Mouse (Mus musculus) spleen, postnatal 14 days (tissue): ENCODE results near the gene Gcdh.
"Not testable (repeated sequence)": the region's sequence is repeated elsewhere in the genome, so short reads cannot be mapped to it uniquely, and the experiment has no call there.

Source experiments
- DNase-seq, 2 experiments: peaks; one replicate each; pipeline ENCODE4 v3.0.0; 2021 to 2022; ENCODE audit warnings: low spot score in 2 of 2

Gcdh gene

DNA sequence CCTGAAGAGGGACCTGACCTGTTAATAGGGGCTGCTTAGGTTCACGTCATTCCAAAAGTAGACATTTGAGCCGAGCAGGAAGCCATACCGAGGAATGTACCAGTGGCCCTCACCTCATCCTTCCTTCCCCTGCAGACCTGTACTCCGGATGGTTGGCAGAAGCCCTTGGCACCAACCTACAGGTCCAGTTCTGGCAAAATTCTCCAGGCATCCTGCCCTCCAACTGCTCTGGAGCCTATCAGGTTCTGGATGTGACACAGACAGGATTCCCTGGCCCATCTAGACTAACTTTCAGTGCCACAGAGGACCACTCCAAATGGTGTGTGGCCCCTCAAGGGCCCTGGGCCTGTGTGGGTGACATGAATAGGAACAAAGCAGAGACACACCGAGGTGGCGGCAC is 16.8 kb upstream of the Gcdh start:
- DNase-seq, result no peak

GRCm38 (mm10) chr8:84909949-84910348 is 16.2 kb upstream of the Gcdh start:
- DNase-seq, result no peak

- no peak for DNase-seq
Observed at GRCm38 (mm10) chr8:84909162-84909767, 15.5 kb upstream of the Gcdh start.

GRCm38 (mm10) chr8:84908421-84909161 is 14.9 kb upstream of the Gcdh start, which contains the start of gene Dnase2a:
Dnase2a (plus strand) TSS chr8:84908560.
- peak; percentile 92 to 94 for DNase-seq

DNA sequence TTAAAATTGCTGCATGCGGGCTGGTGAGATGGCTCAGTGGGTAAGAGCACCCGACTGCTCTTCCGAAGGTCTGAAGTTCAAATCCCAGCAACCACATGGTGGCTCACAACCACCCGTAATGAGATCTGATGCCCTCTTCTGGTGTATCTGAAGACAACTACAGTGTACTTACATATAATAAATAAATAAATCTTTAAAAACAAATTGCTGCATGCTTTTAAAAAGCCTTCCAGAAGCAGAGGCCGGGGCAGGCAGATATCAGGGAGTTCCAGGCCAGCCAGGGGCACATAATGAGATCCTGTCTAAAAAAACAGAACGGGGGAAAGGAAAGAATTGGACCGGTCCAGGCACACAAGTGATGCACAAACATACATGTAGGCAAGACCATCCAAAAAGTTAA is 14.3 kb upstream of the Gcdh start:
- not testable (repeated sequence) for DNase-seq

DNA sequence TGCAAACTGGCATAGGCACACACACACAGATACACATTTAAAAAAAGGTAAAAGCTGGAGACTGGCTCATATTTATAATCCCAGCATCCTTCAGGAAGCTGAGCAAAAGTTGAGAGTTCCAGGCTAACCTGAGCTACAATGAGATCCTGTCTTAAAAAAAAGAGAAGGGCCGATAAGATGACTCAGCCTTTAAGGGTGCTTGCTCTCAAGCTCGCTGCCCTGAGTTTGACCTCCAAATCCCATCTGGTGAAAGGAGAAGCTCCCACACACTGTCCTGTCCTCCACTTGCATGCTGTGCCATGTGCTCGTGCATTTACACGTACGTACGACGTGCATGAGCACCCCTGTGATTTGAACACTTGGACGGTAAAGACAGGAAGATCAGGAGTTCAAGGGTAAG is 13.8 kb upstream of the Gcdh start:
- DNase-seq, result no peak

DNA sequence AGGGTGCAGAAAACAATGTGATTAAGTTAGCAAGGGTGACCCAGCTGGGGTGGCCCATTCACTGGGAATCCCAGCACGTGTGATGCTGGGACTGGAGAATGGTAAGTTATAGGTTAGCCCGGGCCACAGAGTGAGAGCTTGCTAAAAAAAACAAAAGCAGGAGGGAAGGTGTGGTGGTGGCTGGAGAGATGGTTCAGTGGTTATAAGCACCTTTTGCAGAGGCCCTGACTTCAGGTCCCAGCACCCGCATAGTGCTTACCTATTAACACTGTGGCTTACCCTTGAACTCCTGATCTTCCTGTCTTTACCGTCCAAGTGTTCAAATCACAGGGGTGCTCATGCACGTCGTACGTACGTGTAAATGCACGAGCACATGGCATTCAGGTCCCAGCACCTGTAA is 13.3 kb upstream of the Gcdh start:
- no peak for DNase-seq

GRCm38 (mm10) chr8:84904351-84904750 is 10.6 kb upstream of the Gcdh start:
- no peak for DNase-seq

- peak; percentile 89 to 92 for DNase-seq
Observed at GRCm38 (mm10) chr8:84902920-84903661, 9.4 kb upstream of the Gcdh start.

- DNase-seq, result no peak
Observed at GRCm38 (mm10) chr8:84902367-84902919, 8.7 kb upstream of the Gcdh start.

GRCm38 (mm10) chr8:84901752-84902151 is 8.0 kb upstream of the Gcdh start, which contains the start of gene Klf1:
Klf1 (plus strand) TSS chr8:84901928.
- peak; percentile 36 to 43 for DNase-seq

GRCm38 (mm10) chr8:84901071-84901470 is 7.3 kb upstream of the Gcdh start:
- peak; percentile 54 to 66 for DNase-seq

GRCm38 (mm10) chr8:84895963-84896362 is 2.2 kb upstream of the Gcdh start:
- no peak for DNase-seq

DNA sequence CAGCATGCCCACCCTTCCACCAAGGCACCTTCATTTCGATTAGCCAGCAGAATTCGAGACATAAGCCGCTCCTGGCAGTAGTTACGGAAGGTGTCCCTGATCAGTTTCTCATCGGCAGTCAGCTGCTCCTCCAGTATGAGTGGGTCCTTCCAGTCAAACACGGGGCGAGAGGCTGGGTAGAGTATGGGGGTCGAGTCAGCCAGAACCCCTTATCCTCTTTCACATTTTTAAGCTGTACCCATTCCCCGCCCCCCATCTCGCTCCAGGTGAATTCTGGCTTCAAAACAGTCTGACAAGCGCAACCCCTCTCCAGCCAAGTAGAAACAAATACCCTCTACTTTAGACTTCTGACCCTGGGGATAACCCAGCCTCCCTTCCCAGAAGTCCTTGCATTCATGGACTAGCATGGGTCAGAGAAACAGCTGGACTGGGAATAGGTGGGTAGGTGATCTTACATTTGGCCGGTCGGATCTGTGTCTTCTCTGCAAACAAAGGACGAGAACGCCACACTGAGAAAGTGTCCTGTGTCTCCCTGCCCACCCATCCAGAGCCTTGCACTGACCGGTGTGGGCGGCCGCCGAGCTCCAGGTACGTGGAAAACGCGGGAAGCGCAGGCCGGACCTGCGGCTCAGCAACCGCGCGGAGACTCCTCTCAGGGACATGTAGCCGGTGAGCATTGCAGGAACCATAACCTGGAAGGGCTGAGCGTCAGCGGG is 570 bp downstream of the Gcdh start:
- no peak for DNase-seq

- no peak for DNase-seq
Observed at GRCm38 (mm10) chr8:84889141-84889540, 4.6 kb downstream of the Gcdh start.

DNA sequence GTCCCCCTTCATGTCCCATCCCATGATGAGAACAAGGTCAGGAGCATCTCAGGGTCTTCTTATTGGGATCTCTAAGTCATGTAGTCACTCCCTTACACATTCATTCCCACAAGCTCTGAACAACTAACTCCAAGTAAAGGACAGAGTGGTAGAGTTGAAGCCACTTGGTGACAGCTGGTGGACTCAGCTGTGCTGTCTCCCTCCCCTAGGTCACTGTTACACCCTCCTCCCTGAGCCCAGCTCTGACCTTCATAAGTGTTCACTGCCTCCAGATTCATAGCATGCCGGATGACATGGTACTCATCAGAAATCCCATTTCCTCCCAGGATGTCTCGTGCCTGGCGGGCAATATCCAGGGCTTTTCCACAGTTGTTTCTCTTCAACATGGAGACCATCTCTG is 5.4 kb downstream of the Gcdh start:
- DNase-seq, result no peak

- DNase-seq, result no peak
Observed at GRCm38 (mm10) chr8:84884728-84885127, 9.0 kb downstream of the Gcdh start.

GRCm38 (mm10) chr8:84878915-84879314 is 14.8 kb downstream of the Gcdh start:
- no peak for DNase-seq

DNA sequence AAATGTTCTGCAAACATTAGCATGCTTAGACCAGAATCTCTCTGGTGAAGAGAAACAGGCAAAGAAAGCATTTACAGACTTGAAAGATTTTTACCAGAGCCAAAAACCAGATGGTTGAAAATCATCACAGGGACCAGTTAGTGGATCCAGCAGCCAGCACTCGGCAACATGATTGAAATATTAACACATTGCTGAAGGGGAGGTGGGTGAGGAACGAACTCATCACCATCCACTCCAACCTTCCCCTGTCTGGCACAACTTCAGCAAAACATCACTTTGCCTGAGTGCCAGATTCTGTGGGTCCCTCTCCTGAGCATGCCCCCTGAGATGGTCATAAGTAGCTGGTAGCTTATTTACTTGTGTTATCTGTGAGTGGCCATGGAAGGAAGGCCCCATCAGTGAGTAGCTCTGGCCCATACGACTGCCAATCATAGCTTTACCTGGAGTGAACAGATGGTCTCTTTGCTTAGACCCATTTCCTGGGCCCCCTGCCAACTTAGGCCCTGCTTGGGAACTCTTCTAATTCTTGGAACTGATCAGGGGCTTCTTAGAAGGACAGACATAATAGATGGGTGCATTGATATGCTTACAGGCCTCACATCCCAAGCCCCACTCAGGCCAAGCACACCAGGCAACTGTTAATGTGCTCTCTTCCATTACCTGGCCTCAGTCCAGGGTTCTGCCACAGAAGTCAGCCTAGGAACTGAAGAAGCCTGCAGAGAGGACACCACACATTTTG is 16.3 kb downstream of the Gcdh start:
- no peak for DNase-seq

DNA sequence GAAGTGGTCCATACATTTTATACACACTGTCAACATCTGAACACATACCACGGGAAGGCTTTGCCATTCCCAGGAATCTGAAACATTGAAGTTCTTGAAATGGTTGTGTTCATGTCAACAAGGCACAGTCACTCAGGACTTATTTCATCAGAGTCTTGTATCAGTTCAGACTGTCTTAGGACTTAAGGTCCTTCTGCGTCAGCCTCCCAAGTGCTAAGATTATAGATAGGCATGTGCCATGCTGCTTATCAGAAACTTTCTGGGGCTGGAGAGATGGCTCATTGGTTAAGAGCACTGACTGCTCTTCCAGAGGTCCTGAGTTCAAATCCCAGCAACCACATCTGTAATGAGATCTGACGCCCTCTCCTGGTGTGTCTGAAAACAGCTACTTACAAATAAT is 19.4 kb downstream of the Gcdh start:
- no peak for DNase-seq

- DNase-seq, result no peak
Observed at GRCm38 (mm10) chr8:84873016-84873415, 20.7 kb downstream of the Gcdh start.
